Mouse (Mus musculus): ENCODE data around the gene Tln2. TPM values are rescaled to one million over a fixed set of nuclear protein-coding genes. Genes with fewer than 3 reads are reported as not detected.

Tln2 gene
- polyA plus RNA-seq, 1 experiment from 2014 or later, result 24.0 TPM

- Histone ChIP-seq H3K4me1 (ENCODE audit: control insufficient read depth, insufficient read depth, low read length) (no peaks in the 10 kb centered on the region), H3K27me3 (ENCODE audit: control insufficient read depth, insufficient read depth, low read length) (no peaks in the 10 kb centered on the region), H3K36me3 (ENCODE audit: control insufficient read depth, insufficient read depth, low read length) (no peaks in the 10 kb centered on the region), H3K27ac (ENCODE audit: low read depth, low read length) (no peak overlapping the region), H3K4me2 (replicated peaks; ENCODE audit: low read depth, low read length) (no peak overlapping the region), H3K9me3 (ENCODE audit: control insufficient read depth, low read length) (no peaks in the 10 kb centered on the region), H3K9ac (ENCODE audit: low read depth, low read length) (no peak overlapping the region), H3K4me3 (ENCODE audit: low read length) (no peak overlapping the region)
- 62% methylated on average over 10 of the region's 10 CpGs for WGBS
- no peak for ATAC-seq (ENCODE audit: low FRiP score, low TSS enrichment)
Observed at GRCm38 (mm10) chr9:67191488-67192331, 367.8 kb downstream of the Tln2 start.

- no peak overlapping the region for H3K4me3 ChIP-seq (ENCODE audit: low read length)
- H3K9ac ChIP-seq (ENCODE audit: low read depth, low read length), result no peak overlapping the region
- peaks cover 3% of the 10 kb centered on the region; the same call in 1 of the 2 replicates for H3K9me3 ChIP-seq (ENCODE audit: control insufficient read depth, low read length)
- no peak overlapping the region for H3K4me2 ChIP-seq (replicated peaks; ENCODE audit: low read depth, low read length)
- no peaks in the 10 kb centered on the region for H3K4me1 ChIP-seq (ENCODE audit: control insufficient read depth, insufficient read depth, low read length)
- H3K27me3 ChIP-seq (ENCODE audit: control insufficient read depth, insufficient read depth, low read length), result no peaks in the 10 kb centered on the region
- no peak overlapping the region for H3K27ac ChIP-seq (ENCODE audit: low read depth, low read length)
- WGBS, result 54% methylated on average over 5 of the region's 5 CpGs
- no peak for ATAC-seq (ENCODE audit: low FRiP score, low TSS enrichment)
- no peaks in the 10 kb centered on the region for H3K36me3 ChIP-seq (ENCODE audit: control insufficient read depth, insufficient read depth, low read length)
Observed at GRCm38 (mm10) chr9:67187686-67188085, 371.8 kb downstream of the Tln2 start.

GRCm38 (mm10) chr9:67187182-67187581 lies 372.3 kb downstream of the Tln2 start:
- no peak for ATAC-seq (ENCODE audit: low FRiP score, low TSS enrichment)
- WGBS, result 48% methylated on average over 4 of the region's 4 CpGs
- Histone ChIP-seq H3K27ac (ENCODE audit: low read depth, low read length) (no peak overlapping the region), H3K4me1 (ENCODE audit: control insufficient read depth, insufficient read depth, low read length) (peaks cover 3% of the 10 kb centered on the region; the same call in 1 of the 2 replicates), H3K4me2 (replicated peaks; ENCODE audit: low read depth, low read length) (no peak overlapping the region), H3K4me3 (ENCODE audit: low read length) (no peak overlapping the region), H3K9me3 (ENCODE audit: control insufficient read depth, low read length) (peaks cover 3% of the 10 kb centered on the region; the same call in 1 of the 2 replicates), H3K27me3 (ENCODE audit: control insufficient read depth, insufficient read depth, low read length) (no peaks in the 10 kb centered on the region), H3K9ac (ENCODE audit: low read depth, low read length) (no peak overlapping the region), H3K36me3 (ENCODE audit: control insufficient read depth, insufficient read depth, low read length) (no peaks in the 10 kb centered on the region)

- H3K4me3 ChIP-seq (ENCODE audit: low read length), result no peak overlapping the region
- no peak overlapping the region for H3K9ac ChIP-seq (ENCODE audit: low read depth, low read length)
- ATAC-seq (ENCODE audit: low FRiP score, low TSS enrichment), result no peak
- no peaks in the 10 kb centered on the region for H3K36me3 ChIP-seq (ENCODE audit: control insufficient read depth, insufficient read depth, low read length)
- H3K27me3 ChIP-seq (ENCODE audit: control insufficient read depth, insufficient read depth, low read length), result no peaks in the 10 kb centered on the region
- no peak overlapping the region for H3K27ac ChIP-seq (ENCODE audit: low read depth, low read length)
- peaks cover 4% of the 10 kb centered on the region; the same call in 1 of the 2 replicates for H3K4me1 ChIP-seq (ENCODE audit: control insufficient read depth, insufficient read depth, low read length)
- H3K4me2 ChIP-seq (replicated peaks; ENCODE audit: low read depth, low read length), result no peak overlapping the region
- WGBS, result 82% methylated on average over 2 of the region's 2 CpGs
- peaks cover 3% of the 10 kb centered on the region; the same call in 1 of the 2 replicates for H3K9me3 ChIP-seq (ENCODE audit: control insufficient read depth, low read length)
Observed at GRCm38 (mm10) chr9:67184556-67184955, 374.9 kb downstream of the Tln2 start.

GRCm38 (mm10) chr9:67183520-67183919 lies 376.0 kb downstream of the Tln2 start:
- no peak for ATAC-seq (ENCODE audit: low FRiP score, low TSS enrichment)
- 90% methylated on average over 2 of the region's 2 CpGs for WGBS
- no peak overlapping the region for H3K4me2 ChIP-seq (replicated peaks; ENCODE audit: low read depth, low read length)
- no peak overlapping the region for H3K4me3 ChIP-seq (ENCODE audit: low read length)
- H3K36me3 ChIP-seq (ENCODE audit: control insufficient read depth, insufficient read depth, low read length), result no peaks in the 10 kb centered on the region
- H3K4me1 ChIP-seq (ENCODE audit: control insufficient read depth, insufficient read depth, low read length), result peaks cover 7% of the 10 kb centered on the region; the same call in 1 of the 2 replicates
- H3K9ac ChIP-seq (ENCODE audit: low read depth, low read length), result no peak overlapping the region
- H3K27me3 ChIP-seq (ENCODE audit: control insufficient read depth, insufficient read depth, low read length), result no peaks in the 10 kb centered on the region
- H3K9me3 ChIP-seq (ENCODE audit: control insufficient read depth, low read length), result peaks cover 3% of the 10 kb centered on the region; the same call in 1 of the 2 replicates
- no peak overlapping the region for H3K27ac ChIP-seq (ENCODE audit: low read depth, low read length)

GRCm38 (mm10) chr9:67182006-67182405 lies 377.5 kb downstream of the Tln2 start:
- Histone ChIP-seq H3K36me3 (ENCODE audit: control insufficient read depth, insufficient read depth, low read length) (no peaks in the 10 kb centered on the region), H3K4me2 (replicated peaks; ENCODE audit: low read depth, low read length) (no peak overlapping the region), H3K27ac (ENCODE audit: low read depth, low read length) (no peak overlapping the region), H3K27me3 (ENCODE audit: control insufficient read depth, insufficient read depth, low read length) (no peaks in the 10 kb centered on the region), H3K9ac (ENCODE audit: low read depth, low read length) (no peak overlapping the region), H3K4me1 (ENCODE audit: control insufficient read depth, insufficient read depth, low read length) (peaks cover 7% of the 10 kb centered on the region; the same call in 1 of the 2 replicates), H3K9me3 (ENCODE audit: control insufficient read depth, low read length) (peaks cover 3% of the 10 kb centered on the region; the same call in 1 of the 2 replicates), H3K4me3 (ENCODE audit: low read length) (no peak overlapping the region)
- ATAC-seq (ENCODE audit: low FRiP score, low TSS enrichment), result no peak
- WGBS, result 52% methylated on average over 6 of the region's 6 CpGs

GRCm38 (mm10) chr9:67178709-67179108 lies 380.8 kb downstream of the Tln2 start:
- no peaks in the 10 kb centered on the region for H3K36me3 ChIP-seq (ENCODE audit: control insufficient read depth, insufficient read depth, low read length)
- no peak overlapping the region for H3K27ac ChIP-seq (ENCODE audit: low read depth, low read length)
- H3K4me3 ChIP-seq (ENCODE audit: low read length), result no peak overlapping the region
- H3K27me3 ChIP-seq (ENCODE audit: control insufficient read depth, insufficient read depth, low read length), result no peaks in the 10 kb centered on the region
- WGBS, result 90% methylated on average over 1 of the region's 1 CpGs
- no peak for ATAC-seq (ENCODE audit: low FRiP score, low TSS enrichment)
- H3K9ac ChIP-seq (ENCODE audit: low read depth, low read length), result no peak overlapping the region
- peaks cover 10% of the 10 kb centered on the region; the same call in 1 of the 2 replicates for H3K4me1 ChIP-seq (ENCODE audit: control insufficient read depth, insufficient read depth, low read length)
- no peak overlapping the region for H3K4me2 ChIP-seq (replicated peaks; ENCODE audit: low read depth, low read length)
- peaks cover 2% of the 10 kb centered on the region; the same call in 1 of the 2 replicates for H3K9me3 ChIP-seq (ENCODE audit: control insufficient read depth, low read length)

GRCm38 (mm10) chr9:67178203-67178602 lies 381.3 kb downstream of the Tln2 start:
- Histone ChIP-seq H3K4me1 (ENCODE audit: control insufficient read depth, insufficient read depth, low read length) (peaks cover 10% of the 10 kb centered on the region; the same call in 1 of the 2 replicates), H3K27ac (ENCODE audit: low read depth, low read length) (no peak overlapping the region), H3K4me3 (ENCODE audit: low read length) (no peak overlapping the region), H3K27me3 (ENCODE audit: control insufficient read depth, insufficient read depth, low read length) (no peaks in the 10 kb centered on the region), H3K4me2 (replicated peaks; ENCODE audit: low read depth, low read length) (no peak overlapping the region), H3K9me3 (ENCODE audit: control insufficient read depth, low read length) (peaks cover 4% of the 10 kb centered on the region; the same call in 1 of the 2 replicates), H3K9ac (ENCODE audit: low read depth, low read length) (no peak overlapping the region), H3K36me3 (ENCODE audit: control insufficient read depth, insufficient read depth, low read length) (no peaks in the 10 kb centered on the region)
- 73% methylated on average over 5 of the region's 5 CpGs for WGBS
- ATAC-seq (ENCODE audit: low FRiP score, low TSS enrichment), result no peak

- no peaks in the 10 kb centered on the region for H3K36me3 ChIP-seq (ENCODE audit: control insufficient read depth, insufficient read depth, low read length)
- H3K9me3 ChIP-seq (ENCODE audit: control insufficient read depth, low read length), result peaks cover 7% of the 10 kb centered on the region; the same call in 1 of the 2 replicates
- no peak for ATAC-seq (ENCODE audit: low FRiP score, low TSS enrichment)
- no peak overlapping the region for H3K9ac ChIP-seq (ENCODE audit: low read depth, low read length)
- H3K27ac ChIP-seq (ENCODE audit: low read depth, low read length), result no peak overlapping the region
- H3K4me3 ChIP-seq (ENCODE audit: low read length), result no peak overlapping the region
- WGBS, result 84% methylated on average over 8 of the region's 8 CpGs
- no peaks in the 10 kb centered on the region for H3K27me3 ChIP-seq (ENCODE audit: control insufficient read depth, insufficient read depth, low read length)
- H3K4me2 ChIP-seq (replicated peaks; ENCODE audit: low read depth, low read length), result no peak overlapping the region
- H3K4me1 ChIP-seq (ENCODE audit: control insufficient read depth, insufficient read depth, low read length), result 0 out of 2 replicates have a peak, but pooled peaks cover 6% of the 10 kb centered on the region
Observed at GRCm38 (mm10) chr9:67176073-67176472, 383.4 kb downstream of the Tln2 start.
